Mouse (Mus musculus): ENCODE measurements around the gene Fnip2. TPM values are rescaled to one million over a fixed set of nuclear protein-coding genes. Genes with fewer than 3 reads are reported as not detected.

Fnip2 gene
- polyA plus RNA-seq (2012; rRNA removed; ENCODE audit: low replicate concordance): 0.41 and 1.4 TPM in 2 replicates

GRCm38 (mm10) chr3:79567703-79568362, at the start of gene Fnip2:
TSS of gene Fnip2 (minus strand) at chr3:79567796.

GRCm38 (mm10) chr3:79590863-79591792, 23.5 kb upstream of the Fnip2 start, which contains the start of gene Ppid:
TSS of gene Ppid (plus strand) at chr3:79591342.

Other genes with a start within 250 kb of the Fnip2 start
- not detected in 2 replicates for gene Gm17359, start 231.1 kb downstream of the Fnip2 start, polyA plus RNA-seq (2012; rRNA removed; ENCODE audit: low replicate concordance)
- 1.2 and 1.4 TPM in 2 replicates for gene Ppid, start 23.5 kb upstream of the Fnip2 start, polyA plus RNA-seq (2012; rRNA removed; ENCODE audit: low replicate concordance)
- 0.26 and 0.47 TPM in 2 replicates for gene 4930579G24Rik, start 61.3 kb upstream of the Fnip2 start, polyA plus RNA-seq (2012; rRNA removed; ENCODE audit: low replicate concordance)
- 136 and 378 TPM in 2 replicates for gene Etfdh, start 61.7 kb upstream of the Fnip2 start, polyA plus RNA-seq (2012; rRNA removed; ENCODE audit: low replicate concordance)
- not detected in 2 replicates for gene Rxfp1, start 170.1 kb upstream of the Fnip2 start, polyA plus RNA-seq (2012; rRNA removed; ENCODE audit: low replicate concordance)